Comparison of ENCODE assay signal across 6 mouse cellular contexts in genomic region chr3:142647836-142648235, GRCm38 (mm10). TPM values are rescaled to one million over a fixed set of nuclear protein-coding genes. Genes with fewer than 3 reads are reported as not detected.
"Had no signal": no experiment of that assay in that cellular context is flagged by ENCODE, and none has a peak within 500 bp of the region (broad histone marks: within the 10 kb centered on the region; RNA-seq: fewer than 3 reads in every experiment).

No protein-coding gene starts in this region.

RNA-seq across cellular contexts. Expression of gene Gbp2b, which starts 53.2 kb away (rescaled TPM):
- polyA plus RNA-seq: kidney, embryonic 16.5 days; limb, embryonic 12.5 days; midbrain, embryonic 10.5 days; midbrain, embryonic 14.5 days; neural tube, embryonic 11.5 days; neural tube, embryonic 15.5 days had no signal
